Mouse (Mus musculus): Measurements from ENCODE around the gene Vav2. TPM values are rescaled to one million over a fixed set of nuclear protein-coding genes. Genes with fewer than 3 reads are reported as not detected.

The Vav2 gene
- total RNA-seq, 1 experiment = 17.4 TPM

GRCm38 (mm10) chr2:27412245-27412800, 14.5 kb downstream of the Vav2 start:
- no peak for DNase-seq (ENCODE audit: low read depth, low spot score)
- Histone ChIP-seq H3K4me3 (ENCODE audit: insufficient read depth in 1 of 2, low read depth in 1 of 2, low read length in 2 of 2, poor library complexity in 1 of 2, severe bottlenecking in 1 of 2) (no peak overlapping the region), H3K27ac (ENCODE audit: insufficient read depth, low read depth, low read length, poor library complexity, severe bottlenecking) (peak overlapping the region; percentile 7; the same call in 1 of the 2 replicates), H3K36me3 (ENCODE audit: control insufficient read depth, insufficient read depth, low read length, poor library complexity, severe bottlenecking) (no peaks in the 10 kb centered on the region), H3K9me3 (ENCODE audit: control insufficient read depth, insufficient read depth, low read depth, low read length) (no peaks in the 10 kb centered on the region), H3K4me1 (ENCODE audit: control insufficient read depth in 2 of 2, insufficient read depth in 2 of 2, low read length in 2 of 2, poor library complexity in 1 of 2) (peaks cover 28 to 42% of the 10 kb centered on the region in 2 experiments), H3K9ac (ENCODE audit: insufficient read depth, low read depth, low read length, poor library complexity, severe bottlenecking) (no peak overlapping the region)
- in situ Hi-C loops (cut with MboI; ENCODE audit: low sequenced_read_pairs in 2 of 2, unreplicated experiment in 2 of 2) = no loop called here
- TF ChIP-seq HCFC1 (IDR thresholded peaks at IDR 0.05; ENCODE audit: borderline replicate concordance, insufficient read depth, low read length) (no peak), MAFK (IDR thresholded peaks at IDR 0.05; ENCODE audit: insufficient read depth, low read depth, low read length) (no peak), ZC3H11A (IDR thresholded peaks at IDR 0.05; ENCODE audit: borderline replicate concordance, low read depth, low read length) (no peak), CHD2 (IDR thresholded peaks at IDR 0.05; ENCODE audit: low read depth, low read length) (no peak), ZNF384 (IDR thresholded peaks at IDR 0.05; ENCODE audit: low read depth, low read length) (no peak)

- Histone ChIP-seq H3K9ac (ENCODE audit: insufficient read depth, low read depth, low read length, poor library complexity, severe bottlenecking) (peak overlapping the region; percentile 59; the same call in 1 of the 2 replicates), H3K36me3 (ENCODE audit: control insufficient read depth, insufficient read depth, low read length, poor library complexity, severe bottlenecking) (no peaks in the 10 kb centered on the region), H3K4me1 (ENCODE audit: control insufficient read depth in 2 of 2, insufficient read depth in 2 of 2, low read length in 2 of 2, poor library complexity in 1 of 2) (peaks cover 28 to 41% of the 10 kb centered on the region in 2 experiments), H3K9me3 (ENCODE audit: control insufficient read depth, insufficient read depth, low read depth, low read length) (no peaks in the 10 kb centered on the region), H3K4me3 (ENCODE audit: insufficient read depth in 1 of 2, low read depth in 1 of 2, low read length in 2 of 2, poor library complexity in 1 of 2, severe bottlenecking in 1 of 2) (peak overlapping the region; percentile 34 to 49; a peak in 3 of 4 replicates), H3K27ac (ENCODE audit: insufficient read depth, low read depth, low read length, poor library complexity, severe bottlenecking) (peak overlapping the region; percentile 55; the same call in 1 of the 2 replicates)
- in situ Hi-C loops (cut with MboI; ENCODE audit: low sequenced_read_pairs in 2 of 2, unreplicated experiment in 2 of 2) = no loop called here
- peak; percentile 51 for DNase-seq (ENCODE audit: low read depth, low spot score)
- TF ChIP-seq ZC3H11A (IDR thresholded peaks at IDR 0.05; ENCODE audit: borderline replicate concordance, low read depth, low read length) (no peak), ZNF384 (IDR thresholded peaks at IDR 0.05; ENCODE audit: low read depth, low read length) (no peak), CHD2 (IDR thresholded peaks at IDR 0.05; ENCODE audit: low read depth, low read length) (no peak), HCFC1 (IDR thresholded peaks at IDR 0.05; ENCODE audit: borderline replicate concordance, insufficient read depth, low read length) (no peak), MAFK (IDR thresholded peaks at IDR 0.05; ENCODE audit: insufficient read depth, low read depth, low read length) (no peak)
These were observed 15.1 kb downstream of the Vav2 start for GRCm38 (mm10) chr2:27411688-27412174.

GRCm38 (mm10) chr2:27410518-27411140, 16.2 kb downstream of the Vav2 start:
- no peak overlapping the region for H3K4me3 ChIP-seq (ENCODE audit: insufficient read depth in 1 of 2, low read depth in 1 of 2, low read length in 2 of 2, poor library complexity in 1 of 2, severe bottlenecking in 1 of 2)
- H3K4me1 ChIP-seq (ENCODE audit: control insufficient read depth in 2 of 2, insufficient read depth in 2 of 2, low read length in 2 of 2, poor library complexity in 1 of 2) = peaks cover 27 to 41% of the 10 kb centered on the region in 2 experiments
- in situ Hi-C loops (cut with MboI; ENCODE audit: low sequenced_read_pairs in 2 of 2, unreplicated experiment in 2 of 2) = no loop called here
- no peak for TF ChIP-seq ZNF384 (IDR thresholded peaks at IDR 0.05; ENCODE audit: low read depth, low read length)
- TF ChIP-seq HCFC1 (IDR thresholded peaks at IDR 0.05; ENCODE audit: borderline replicate concordance, insufficient read depth, low read length) = no peak
- TF ChIP-seq ZC3H11A (IDR thresholded peaks at IDR 0.05; ENCODE audit: borderline replicate concordance, low read depth, low read length) = no peak
- TF ChIP-seq CHD2 (IDR thresholded peaks at IDR 0.05; ENCODE audit: low read depth, low read length) = no peak
- TF ChIP-seq MAFK (IDR thresholded peaks at IDR 0.05; ENCODE audit: insufficient read depth, low read depth, low read length) = no peak
- H3K36me3 ChIP-seq (ENCODE audit: control insufficient read depth, insufficient read depth, low read length, poor library complexity, severe bottlenecking) = no peaks in the 10 kb centered on the region
- no peak for DNase-seq (ENCODE audit: low read depth, low spot score)
- H3K9me3 ChIP-seq (ENCODE audit: control insufficient read depth, insufficient read depth, low read depth, low read length) = no peaks in the 10 kb centered on the region
- peak overlapping the region; percentile 11; the same call in 1 of the 2 replicates for H3K9ac ChIP-seq (ENCODE audit: insufficient read depth, low read depth, low read length, poor library complexity, severe bottlenecking)
- no peak overlapping the region for H3K27ac ChIP-seq (ENCODE audit: insufficient read depth, low read depth, low read length, poor library complexity, severe bottlenecking)

- in situ Hi-C loops (cut with MboI; ENCODE audit: low sequenced_read_pairs in 2 of 2, unreplicated experiment in 2 of 2) = no loop called here
- H3K4me1 ChIP-seq (ENCODE audit: control insufficient read depth in 2 of 2, insufficient read depth in 2 of 2, low read length in 2 of 2, poor library complexity in 1 of 2) = peaks cover 18 to 45% of the 10 kb centered on the region in 2 experiments
- DNase-seq (ENCODE audit: low read depth, low spot score) = no peak
- no peaks in the 10 kb centered on the region for H3K36me3 ChIP-seq (ENCODE audit: control insufficient read depth, insufficient read depth, low read length, poor library complexity, severe bottlenecking)
- H3K9me3 ChIP-seq (ENCODE audit: control insufficient read depth, insufficient read depth, low read depth, low read length) = no peaks in the 10 kb centered on the region
- H3K27ac ChIP-seq (ENCODE audit: insufficient read depth, low read depth, low read length, poor library complexity, severe bottlenecking) = no peak overlapping the region
- no peak overlapping the region for H3K4me3 ChIP-seq (ENCODE audit: insufficient read depth in 1 of 2, low read depth in 1 of 2, low read length in 2 of 2, poor library complexity in 1 of 2, severe bottlenecking in 1 of 2)
- H3K9ac ChIP-seq (ENCODE audit: insufficient read depth, low read depth, low read length, poor library complexity, severe bottlenecking) = no peak overlapping the region
- TF ChIP-seq ZC3H11A (IDR thresholded peaks at IDR 0.05; ENCODE audit: borderline replicate concordance, low read depth, low read length) (no peak), HCFC1 (IDR thresholded peaks at IDR 0.05; ENCODE audit: borderline replicate concordance, insufficient read depth, low read length) (no peak), CHD2 (IDR thresholded peaks at IDR 0.05; ENCODE audit: low read depth, low read length) (no peak), ZNF384 (IDR thresholded peaks at IDR 0.05; ENCODE audit: low read depth, low read length) (no peak), MAFK (IDR thresholded peaks at IDR 0.05; ENCODE audit: insufficient read depth, low read depth, low read length) (no peak)
These were observed 18.6 kb downstream of the Vav2 start for GRCm38 (mm10) chr2:27408194-27408593.

Measured in ES-E14 (cell line).